Mouse (Mus musculus): ENCODE measurements around the gene Csf2rb2. TPM values are rescaled to one million over a fixed set of nuclear protein-coding genes. Genes with fewer than 3 reads are reported as not detected.
A peak's percentile ranks its signal among the peaks of the same experiment; 100 is the strongest.

Csf2rb2 gene
- total and polyA plus RNA-seq, 3 experiments = 14.8 to 56.5 (median 21.6) TPM

DNA sequence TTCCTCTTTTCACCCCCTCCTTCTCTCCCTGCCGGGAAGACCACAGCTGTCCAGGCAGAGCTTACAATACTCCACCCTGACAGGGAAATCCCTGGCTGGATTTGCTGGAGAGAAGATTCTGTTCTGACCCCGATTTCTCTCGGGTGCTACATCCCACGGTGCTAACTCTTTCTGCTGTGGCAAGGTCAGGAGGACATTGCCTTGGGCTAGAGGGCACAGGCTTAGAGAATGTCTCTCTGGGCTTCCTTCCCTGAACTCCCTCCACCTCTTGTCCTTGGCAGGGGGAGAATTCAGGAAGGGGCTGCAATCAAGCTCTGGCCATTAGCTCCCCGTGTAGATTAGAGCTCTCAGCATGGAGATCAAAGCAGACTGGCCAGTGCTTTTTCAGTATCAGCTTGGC, 4.3 kb upstream of the Csf2rb2 start:
- in situ Hi-C loops (cut with MboI; ENCODE audit: low pct_ligation_motif_present, low pct_unique_long_range_greater_than_20kb, low sequenced_read_pairs) = no loop called here
- dilution Hi-C loops (cut with MboI; ENCODE audit: extremely low pct_ligation_motif_present, extremely low pct_unique_long_range_greater_than_20kb, low sequenced_read_pairs) = no loop called here
- H3K9ac ChIP-seq (ENCODE audit: insufficient read depth, low read depth) = no peak overlapping the region
- no peak overlapping the region for H3K4me2 ChIP-seq (ENCODE audit: insufficient read depth, low read depth, poor library complexity, severe bottlenecking)
- peaks cover 10 to 29% of the 10 kb centered on the region in 2 experiments for H3K4me1 ChIP-seq (ENCODE audit: control insufficient read depth in 1 of 2, insufficient read depth in 2 of 2)
- no peak for TF ChIP-seq TBP (conservative IDR thresholded peaks at IDR 0.05; ENCODE audit: low read depth, low read length)
- no peak for TF ChIP-seq CTCF (conservative IDR thresholded peaks at IDR 0.05 in 1 of 2, IDR thresholded peaks at IDR 0.05 in 1 of 2; ENCODE audit: low read depth in 2 of 2, low read length in 2 of 2)
- no peak for TF ChIP-seq SIN3A (IDR thresholded peaks at IDR 0.05; ENCODE audit: low read length)
- TF ChIP-seq MEF2A (IDR thresholded peaks at IDR 0.05; ENCODE audit: borderline replicate concordance, low read depth, low read length) = no peak
- no peak for TF ChIP-seq POLR2AphosphoS2 (IDR thresholded peaks at IDR 0.05; ENCODE audit: low read depth, low read length)
- no peak for TF ChIP-seq SMC3 (IDR thresholded peaks at IDR 0.05; ENCODE audit: low read depth, low read length)
- TF ChIP-seq RCOR1 (conservative IDR thresholded peaks at IDR 0.05; ENCODE audit: low read depth, low read length) = no peak
- TF ChIP-seq UBTF (IDR thresholded peaks at IDR 0.05; ENCODE audit: low read depth, low read length) = no peak
- TF ChIP-seq EP300 (IDR thresholded peaks at IDR 0.05; ENCODE audit: low read length) = no peak
- TF ChIP-seq MAFK (IDR thresholded peaks at IDR 0.05; ENCODE audit: insufficient replicate concordance, low read length) = no peak
- TF ChIP-seq ELF1 (IDR thresholded peaks at IDR 0.05; ENCODE audit: low read depth, low read length) = no peak
- TF ChIP-seq POLR2A (IDR thresholded peaks at IDR 0.05; ENCODE audit: low read depth, low read length) = no peak
- TF ChIP-seq MYC (IDR thresholded peaks at IDR 0.05; ENCODE audit: low read depth, low read length) = no peak
- no peak for TF ChIP-seq ZMIZ1 (IDR thresholded peaks at IDR 0.05; ENCODE audit: low read depth, low read length)
- TF ChIP-seq USF1 (IDR thresholded peaks at IDR 0.05; ENCODE audit: low read depth, low read length) = no peak
- no peak for TF ChIP-seq IRF4 (IDR thresholded peaks at IDR 0.05; ENCODE audit: low read depth, low read length)
- TF ChIP-seq CHD1 (IDR thresholded peaks at IDR 0.05; ENCODE audit: low read depth, low read length) = no peak
- no peak overlapping the region for H3K4me3 ChIP-seq (replicated peaks in 1 of 3; ENCODE audit: low read depth in 2 of 3, low read length in 2 of 3, poor library complexity in 1 of 3)
- H3K36me3 ChIP-seq (replicated peaks in 1 of 2; ENCODE audit: control insufficient read depth in 1 of 2, insufficient read depth in 1 of 2, low read length in 1 of 2) = peaks cover 4 to 20% of the 10 kb centered on the region in 2 experiments
- DNase-seq (ENCODE audit: extremely low read depth) = no peak
- H3K27me3 ChIP-seq (replicated peaks) = no peaks in the 10 kb centered on the region
- H3K79me2 ChIP-seq (replicated peaks; ENCODE audit: control insufficient read depth, extremely low read depth, insufficient read depth, poor library complexity, severe bottlenecking) = peaks cover 7% of the 10 kb centered on the region; the same call in 1 of the 2 replicates
- H3K9me3 ChIP-seq (replicated peaks; ENCODE audit: low read length) = peaks cover 1% of the 10 kb centered on the region
- H3K27ac ChIP-seq (ENCODE audit: insufficient read depth, low read depth) = no peak overlapping the region

DNA sequence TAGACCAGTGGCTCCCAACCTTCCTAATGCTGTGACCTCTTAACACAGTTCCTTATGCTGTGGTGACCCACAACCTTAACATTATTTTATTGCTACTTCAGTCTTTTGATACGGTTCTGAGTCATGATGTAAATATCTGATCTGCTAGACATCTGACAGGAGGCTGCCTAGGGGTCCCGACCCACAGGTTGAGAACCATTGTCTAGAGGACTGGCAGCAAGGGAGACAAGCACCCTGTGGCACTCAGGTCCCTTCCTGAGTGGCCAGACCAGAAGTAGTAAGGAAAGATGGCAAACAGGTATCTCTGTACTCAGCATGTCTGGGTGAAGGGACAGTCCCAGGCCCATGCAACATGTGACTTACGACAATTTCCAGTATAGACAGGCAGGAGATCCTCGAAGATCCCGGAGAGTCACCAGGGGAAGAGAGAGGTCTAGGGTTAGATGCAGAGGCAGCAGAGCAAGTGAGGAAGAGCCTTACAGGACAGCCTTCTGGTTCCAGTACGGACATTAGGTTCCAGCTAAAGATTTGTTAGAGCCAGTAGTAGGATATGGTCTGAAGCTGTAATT, 1.8 kb downstream of the Csf2rb2 start:
- Histone ChIP-seq H3K9ac (ENCODE audit: insufficient read depth, low read depth) (peak overlapping the region; percentile 98), H3K27ac (ENCODE audit: insufficient read depth, low read depth) (peak overlapping the region; percentile 97), H3K36me3 (replicated peaks in 1 of 2; ENCODE audit: control insufficient read depth in 1 of 2, insufficient read depth in 1 of 2, low read length in 1 of 2) (peaks cover 4 to 27% of the 10 kb centered on the region in 2 experiments), H3K4me3 (replicated peaks in 1 of 3; ENCODE audit: low read depth in 2 of 3, low read length in 2 of 3, poor library complexity in 1 of 3) (peak overlapping the region; percentile 62 to 83 (median 63)), H3K4me2 (ENCODE audit: insufficient read depth, low read depth, poor library complexity, severe bottlenecking) (peak overlapping the region; percentile 70), H3K4me1 (ENCODE audit: control insufficient read depth in 1 of 2, insufficient read depth in 2 of 2) (peaks cover 33 to 57% of the 10 kb centered on the region in 2 experiments), H3K79me2 (replicated peaks; ENCODE audit: control insufficient read depth, extremely low read depth, insufficient read depth, poor library complexity, severe bottlenecking) (peaks cover 22% of the 10 kb centered on the region), H3K27me3 (replicated peaks) (no peaks in the 10 kb centered on the region), H3K9me3 (replicated peaks; ENCODE audit: low read length) (peaks cover 1% of the 10 kb centered on the region)
- no peak for DNase-seq (ENCODE audit: extremely low read depth)
- in situ Hi-C loops (cut with MboI; ENCODE audit: low pct_ligation_motif_present, low pct_unique_long_range_greater_than_20kb, low sequenced_read_pairs) (no loop called here), dilution Hi-C loops (cut with MboI; ENCODE audit: extremely low pct_ligation_motif_present, extremely low pct_unique_long_range_greater_than_20kb, low sequenced_read_pairs) (no loop called here)
- TF ChIP-seq RAD21 (IDR thresholded peaks at IDR 0.05; ENCODE audit: low read depth, low read length) (no peak), MAZ (IDR thresholded peaks at IDR 0.05; ENCODE audit: low read depth, low read length) (no peak), ELF1 (IDR thresholded peaks at IDR 0.05; ENCODE audit: low read depth, low read length) (no peak), RCOR1 (conservative IDR thresholded peaks at IDR 0.05; ENCODE audit: low read depth, low read length) (no peak), CHD2 (IDR thresholded peaks at IDR 0.05; ENCODE audit: low read length) (peak; percentile 82), CHD1 (IDR thresholded peaks at IDR 0.05; ENCODE audit: low read depth, low read length) (peak; percentile 92), KAT2A (IDR thresholded peaks at IDR 0.05; ENCODE audit: insufficient replicate concordance, low read length) (no peak), JUN (IDR thresholded peaks at IDR 0.05; ENCODE audit: insufficient read depth, low read depth, low read length) (no peak), IRF4 (IDR thresholded peaks at IDR 0.05; ENCODE audit: low read depth, low read length) (no peak), MAX (IDR thresholded peaks at IDR 0.05; ENCODE audit: low read length) (peak; percentile 90), GABPA (IDR thresholded peaks at IDR 0.05; ENCODE audit: insufficient replicate concordance, low read depth, low read length) (no peak), E2F4 (IDR thresholded peaks at IDR 0.05; ENCODE audit: insufficient replicate concordance, low read depth, low read length) (no peak), ZNF384 (IDR thresholded peaks at IDR 0.05; ENCODE audit: low read depth, low read length) (no peak), PAX5 (IDR thresholded peaks at IDR 0.05; ENCODE audit: low read length) (no peak), MYC (IDR thresholded peaks at IDR 0.05; ENCODE audit: low read depth, low read length) (peak; percentile 86), POLR2AphosphoS2 (IDR thresholded peaks at IDR 0.05; ENCODE audit: low read depth, low read length) (no peak), ZC3H11A (IDR thresholded peaks at IDR 0.05; ENCODE audit: low read depth, low read length) (no peak), HCFC1 (IDR thresholded peaks at IDR 0.05; ENCODE audit: low read depth, low read length) (0 out of 2 replicates have a peak, but pooled peaks have one; percentile 27), MXI1 (IDR thresholded peaks at IDR 0.05; ENCODE audit: low read depth, low read length) (peak; percentile 57), ETS1 (conservative IDR thresholded peaks at IDR 0.05; ENCODE audit: low read depth, low read length) (no peak; the same call in none of the 2 replicates), CTCF (conservative IDR thresholded peaks at IDR 0.05 in 1 of 2, IDR thresholded peaks at IDR 0.05 in 1 of 2; ENCODE audit: low read depth in 2 of 2, low read length in 2 of 2) (no peak), UBTF (IDR thresholded peaks at IDR 0.05; ENCODE audit: low read depth, low read length) (no peak), SMC3 (IDR thresholded peaks at IDR 0.05; ENCODE audit: low read depth, low read length) (no peak)

Data from CH12.LX (cell line).